Mouse (Mus musculus) forebrain, embryonic 14.5 days (tissue): ENCODE data around the gene Epor. TPM values are rescaled to one million over a fixed set of nuclear protein-coding genes. Genes with fewer than 3 reads are reported as not detected.

ENCODE experiments used
- ATAC-seq: fragments of 200-750 bp; cut with Nextera tagmentation; 2 replicates; pipeline ENCODE4 v1.8.0; 2017; ENCODE audit warnings: mild to moderate bottlenecking, moderate library complexity
- DNase-seq: peaks from one replicate; pipeline ENCODE4 v3.0.0-alpha.2; 2015; ENCODE audit warnings: low spot score
- H3K27ac ChIP-seq: fragments of 300-500 bp; sonication (generic); 2 replicates; pipeline ENCODE4 v1.5.1; 2014; ENCODE audit warnings: low read depth, mild to moderate bottlenecking, control low read depth, low read length, moderate library complexity
- H3K27me3 ChIP-seq: fragments of 300-500 bp; sonication (generic); replicated peaks from 2 replicates; pipeline ENCODE4 v1.6.1; 2014; ENCODE audit warnings: low read length, control low read depth, mixed read lengths; ENCODE audit not compliant: control insufficient read depth, insufficient read depth
- H3K36me3 ChIP-seq: fragments of 300-500 bp; sonication (generic); 2 replicates; pipeline ENCODE4 v1.6.1; 2014; ENCODE audit warnings: low read length, control low read depth; ENCODE audit not compliant: control insufficient read depth, insufficient read depth
- H3K4me1 ChIP-seq: fragments of 300-500 bp; sonication (generic); 2 replicates; pipeline ENCODE4 v1.6.1; 2014; ENCODE audit warnings: antibody characterized with exemption, low read length, control low read depth; ENCODE audit not compliant: control insufficient read depth, insufficient read depth
- H3K4me2 ChIP-seq: fragments of 300-500 bp; sonication (generic); 2 replicates; pipeline ENCODE4 v1.6.1; 2014; ENCODE audit warnings: mild to moderate bottlenecking, control low read depth, low read length
- H3K4me3 ChIP-seq: fragments of 300-500 bp; sonication (generic); 2 replicates; pipeline ENCODE4 v1.5.1; 2014; ENCODE audit warnings: low read depth, low read length, control low read depth
- H3K9ac ChIP-seq: fragments of 300-500 bp; sonication (generic); 2 replicates; pipeline ENCODE4 v1.6.1; 2014; ENCODE audit warnings: mild to moderate bottlenecking, low read length, control low read depth, moderate library complexity
- H3K9me3 ChIP-seq: fragments of 300-500 bp; sonication (generic); replicated peaks from 2 replicates; pipeline ENCODE4 v1.6.1; 2016; ENCODE audit warnings: low read length, control low read depth, mixed read lengths; ENCODE audit not compliant: control insufficient read depth
- WGBS: fragments of 180-500 bp; shearing (Covaris S2); extraction: QIAGEN DNeasy Blood & Tissue Kit; methylation state at CpG from one replicate; pipeline ENCODE4 v1.1.7; 2014; 5-methylcytosine and 5-hydroxymethylcytosine counted together
- polyA plus RNA-seq: library from polyadenylated mRNA; unstranded; fragments of >200 nt; fragmentation: Nextera tagmentation; extraction: Ambion mirVana; gene quantifications from 2 replicates; pipeline ENCODE4 v1.2.1, GENCODE M21; 2014

Gene Epor
- polyA plus RNA-seq, 1 experiment from 2014 or later = 1.3 TPM

DNA sequence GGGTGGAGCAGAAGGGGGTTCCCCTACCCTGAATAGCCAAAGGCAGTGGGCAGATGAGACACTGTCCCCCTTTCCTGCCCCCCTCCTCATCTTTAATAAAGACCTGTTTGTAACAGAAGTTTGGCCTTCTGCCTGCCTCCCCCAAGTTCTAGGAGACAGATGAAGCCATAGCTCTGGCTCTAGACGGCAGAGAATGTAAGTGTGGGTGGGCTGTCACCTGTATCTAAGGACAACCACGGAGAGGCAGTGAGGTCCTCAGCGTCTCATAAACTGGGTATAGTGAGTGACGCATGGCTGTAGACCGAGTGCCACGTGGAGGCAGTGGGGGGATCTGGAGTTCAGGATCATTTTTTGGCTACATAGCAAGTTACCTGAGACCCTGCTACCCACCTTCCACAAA lies 14.5 kb downstream of the Epor start:
- H3K27ac ChIP-seq = no peak overlapping the region
- no peaks in the 10 kb centered on the region for H3K9me3 ChIP-seq
- H3K4me3 ChIP-seq = no peak overlapping the region
- no peak for DNase-seq
- H3K4me2 ChIP-seq = no peak overlapping the region
- H3K4me1 ChIP-seq = 0 out of 2 replicates have a peak, but pooled peaks cover 2% of the 10 kb centered on the region
- no peak overlapping the region for H3K9ac ChIP-seq
- no peaks in the 10 kb centered on the region for H3K27me3 ChIP-seq
- ATAC-seq = no peak
- 71% methylated on average over 6 of the region's 6 CpGs for WGBS
- H3K36me3 ChIP-seq = peaks cover 10% of the 10 kb centered on the region; the same call in 1 of the 2 replicates

DNA sequence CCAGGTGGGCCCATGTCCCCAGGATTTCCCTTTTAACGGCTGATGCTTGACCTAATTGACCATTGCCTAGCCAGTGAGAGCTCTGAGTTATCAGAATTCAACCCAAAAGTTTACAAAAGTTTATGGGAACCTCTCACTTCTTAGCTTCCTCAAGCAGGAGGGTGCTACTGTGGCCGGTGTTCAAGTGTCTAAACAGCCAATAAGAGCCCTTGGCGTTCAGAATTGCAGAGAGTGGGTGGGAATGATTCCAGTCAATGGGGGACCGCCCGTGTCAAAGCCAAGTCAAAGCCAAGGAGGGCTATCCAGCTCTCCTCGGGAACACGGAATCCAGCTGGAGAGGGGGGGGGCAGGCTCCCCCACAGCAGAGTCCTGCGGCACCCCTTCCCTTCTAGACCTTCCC lies 15.2 kb downstream of the Epor start:
- Histone ChIP-seq H3K4me3 (no peak overlapping the region), H3K27ac (no peak overlapping the region), H3K4me1 (0 out of 2 replicates have a peak, but pooled peaks cover under 1% of the 10 kb centered on the region), H3K36me3 (peaks cover 10% of the 10 kb centered on the region; the same call in 1 of the 2 replicates), H3K27me3 (no peaks in the 10 kb centered on the region), H3K9ac (no peak overlapping the region), H3K4me2 (no peak overlapping the region), H3K9me3 (no peaks in the 10 kb centered on the region)
- no peak for DNase-seq
- WGBS = 54% methylated on average over 8 of the region's 8 CpGs
- no peak for ATAC-seq

DNA sequence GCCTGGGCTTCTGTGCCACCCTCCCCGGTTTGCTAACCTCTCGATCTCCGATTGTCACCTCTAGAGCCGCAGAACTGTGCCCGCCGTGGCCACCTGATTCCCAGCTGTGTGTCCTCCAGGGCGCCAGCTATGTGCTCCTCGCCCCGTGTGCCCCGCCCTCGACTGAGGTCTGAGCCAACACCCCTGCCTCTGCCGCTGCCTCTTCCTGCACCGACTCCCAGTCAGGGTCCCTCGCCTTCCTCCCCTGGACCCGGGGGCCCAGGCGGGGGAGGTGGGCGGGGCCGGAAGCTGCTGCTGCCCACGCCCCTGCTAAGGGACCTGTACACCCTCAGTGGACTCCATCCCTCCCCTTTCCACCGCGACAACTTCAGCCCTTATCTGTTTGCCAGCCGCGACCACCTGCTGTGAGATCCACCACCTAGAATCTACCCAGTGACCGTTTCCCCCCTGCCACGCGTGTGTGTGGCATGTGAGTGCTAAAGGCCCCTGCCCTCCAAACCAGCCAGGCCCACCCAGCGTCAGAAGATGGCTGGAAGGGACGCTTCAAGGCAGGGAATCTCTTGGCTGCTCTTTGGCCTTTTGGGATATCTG lies 15.7 kb downstream of the Epor start:
- no peaks in the 10 kb centered on the region for H3K4me1 ChIP-seq
- no peak overlapping the region for H3K27ac ChIP-seq
- no peaks in the 10 kb centered on the region for H3K9me3 ChIP-seq
- no peak overlapping the region for H3K9ac ChIP-seq
- no peak overlapping the region for H3K4me3 ChIP-seq
- DNase-seq (no peak), ATAC-seq (no peak)
- H3K27me3 ChIP-seq = no peaks in the 10 kb centered on the region
- 7% methylated on average over 27 of the region's 28 CpGs for WGBS
- peaks cover 10% of the 10 kb centered on the region; the same call in 1 of the 2 replicates for H3K36me3 ChIP-seq
- no peak overlapping the region for H3K4me2 ChIP-seq

DNA sequence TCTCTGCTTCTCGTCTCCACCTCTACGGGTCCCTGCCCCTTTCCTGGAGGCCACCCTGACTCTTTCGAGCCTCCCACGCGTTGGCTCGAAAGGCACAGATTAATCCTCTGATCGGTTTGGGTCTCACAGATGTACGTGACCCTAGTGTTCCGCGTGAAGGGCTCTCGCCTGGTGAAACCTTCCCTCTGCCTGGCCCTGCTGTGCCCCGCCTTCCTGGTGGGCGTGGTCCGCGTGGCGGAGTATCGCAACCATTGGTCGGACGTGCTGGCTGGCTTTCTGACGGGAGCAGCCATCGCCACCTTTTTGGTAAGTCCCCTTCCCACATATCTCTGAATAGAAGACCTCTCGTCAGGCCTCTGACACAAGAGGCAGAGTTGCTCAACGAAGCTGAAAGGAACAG lies 19.0 kb downstream of the Epor start:
- Histone ChIP-seq H3K27me3 (no peaks in the 10 kb centered on the region), H3K4me1 (no peaks in the 10 kb centered on the region), H3K27ac (no peak overlapping the region), H3K9ac (no peak overlapping the region), H3K4me2 (no peak overlapping the region), H3K4me3 (no peak overlapping the region), H3K9me3 (no peaks in the 10 kb centered on the region), H3K36me3 (peaks cover 32% of the 10 kb centered on the region)
- DNase-seq (no peak), ATAC-seq (no peak)
- WGBS = 25% methylated on average over 23 of the region's 23 CpGs

DNA sequence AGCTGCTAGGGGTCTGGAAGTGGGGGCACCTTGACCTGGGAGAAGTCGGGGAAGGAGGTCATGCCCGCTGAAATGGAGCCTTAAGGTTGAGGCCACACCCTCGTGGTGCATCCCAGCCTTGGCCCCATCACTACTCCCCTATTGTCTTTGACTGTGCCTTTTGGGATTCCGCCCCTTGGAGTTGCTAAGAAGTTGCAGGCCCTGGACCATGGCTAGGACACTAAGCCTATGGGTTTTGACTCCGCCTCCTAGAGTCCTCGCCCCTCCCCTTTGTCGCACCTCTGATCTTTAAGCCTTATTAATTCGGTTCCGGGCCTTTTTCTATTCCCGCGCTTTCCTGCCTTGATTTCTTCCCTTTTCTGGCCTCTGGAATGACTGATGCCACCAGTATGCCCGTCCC lies 19.7 kb downstream of the Epor start:
- H3K36me3 ChIP-seq = peaks cover 32% of the 10 kb centered on the region
- 60% methylated on average over 12 of the region's 12 CpGs for WGBS
- H3K4me1 ChIP-seq = no peaks in the 10 kb centered on the region
- H3K9me3 ChIP-seq = no peaks in the 10 kb centered on the region
- no peak for DNase-seq
- H3K27me3 ChIP-seq = no peaks in the 10 kb centered on the region
- no peak overlapping the region for H3K4me2 ChIP-seq
- H3K4me3 ChIP-seq = no peak overlapping the region
- ATAC-seq = 0 out of 2 replicates have a peak, but pooled peaks have one; percentile 6
- no peak overlapping the region for H3K9ac ChIP-seq
- H3K27ac ChIP-seq = no peak overlapping the region

DNA sequence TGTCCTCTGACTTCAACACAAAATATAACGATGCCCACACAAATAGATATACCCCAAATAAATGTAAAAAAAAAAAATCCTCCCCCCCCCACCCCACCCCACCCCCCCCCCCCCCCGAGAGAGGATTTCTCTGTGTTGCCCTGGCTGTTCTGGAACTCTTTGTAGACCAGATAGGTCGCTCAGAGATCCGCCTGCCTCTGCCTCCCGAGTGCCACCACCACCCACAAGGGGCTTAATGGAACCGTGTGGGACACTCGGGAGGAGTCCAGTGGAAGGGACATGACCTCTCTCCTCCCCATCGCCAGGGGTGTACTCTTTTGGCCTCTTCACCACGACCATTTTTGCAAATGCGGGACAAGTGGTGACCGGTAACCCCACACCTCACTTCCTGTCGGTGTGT lies 20.3 kb downstream of the Epor start:
- ATAC-seq (no peak), DNase-seq (no peak)
- Histone ChIP-seq H3K36me3 (peaks cover 32% of the 10 kb centered on the region), H3K4me2 (no peak overlapping the region), H3K27ac (no peak overlapping the region), H3K9ac (no peak overlapping the region), H3K9me3 (no peaks in the 10 kb centered on the region), H3K4me3 (no peak overlapping the region), H3K27me3 (no peaks in the 10 kb centered on the region), H3K4me1 (peaks cover 5% of the 10 kb centered on the region)
- WGBS = 85% methylated on average over 11 of the region's 12 CpGs

DNA sequence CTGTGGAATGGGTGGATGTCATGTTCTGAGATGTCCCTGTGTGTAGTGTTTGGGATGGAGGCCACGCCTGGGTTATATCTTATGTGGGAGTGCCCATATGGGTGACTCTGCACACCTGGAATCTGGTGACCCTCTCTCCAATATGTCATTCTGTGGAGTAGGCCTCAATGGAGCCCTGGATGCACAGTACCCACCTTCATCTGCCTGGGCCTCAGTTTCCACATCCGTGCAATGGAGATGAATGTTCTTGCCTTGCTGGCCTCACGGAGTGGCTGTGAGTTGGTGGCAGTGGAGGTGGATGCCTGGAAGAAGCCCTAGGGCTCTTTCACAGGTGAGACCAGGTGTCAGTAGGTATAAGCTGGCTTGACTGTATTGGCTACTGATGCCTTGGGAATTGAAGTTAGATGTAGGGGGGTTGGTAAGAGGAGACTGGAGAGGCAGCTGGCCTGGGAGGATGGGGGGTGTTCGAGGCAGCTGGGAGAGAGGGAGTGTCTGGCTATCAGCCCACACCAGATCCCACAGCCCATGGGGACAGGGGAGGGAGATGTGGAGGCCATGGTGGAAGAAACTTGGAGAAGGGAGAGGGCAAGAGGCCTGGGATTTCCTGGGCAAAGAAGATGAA lies 25.0 kb downstream of the Epor start:
- no peaks in the 10 kb centered on the region for H3K9me3 ChIP-seq
- peak overlapping the region; percentile 74 for H3K4me2 ChIP-seq
- no peaks in the 10 kb centered on the region; the same call in 1 of the 2 replicates for H3K27me3 ChIP-seq
- peaks cover 10% of the 10 kb centered on the region for H3K4me1 ChIP-seq
- H3K4me3 ChIP-seq = peak overlapping the region; percentile 71
- DNase-seq (no peak), ATAC-seq (no peak)
- peak overlapping the region; percentile 13; the same call in 1 of the 2 replicates for H3K9ac ChIP-seq
- WGBS = 83% methylated on average over 4 of the region's 4 CpGs
- H3K27ac ChIP-seq = no peak overlapping the region
- peaks cover 22% of the 10 kb centered on the region for H3K36me3 ChIP-seq

DNA sequence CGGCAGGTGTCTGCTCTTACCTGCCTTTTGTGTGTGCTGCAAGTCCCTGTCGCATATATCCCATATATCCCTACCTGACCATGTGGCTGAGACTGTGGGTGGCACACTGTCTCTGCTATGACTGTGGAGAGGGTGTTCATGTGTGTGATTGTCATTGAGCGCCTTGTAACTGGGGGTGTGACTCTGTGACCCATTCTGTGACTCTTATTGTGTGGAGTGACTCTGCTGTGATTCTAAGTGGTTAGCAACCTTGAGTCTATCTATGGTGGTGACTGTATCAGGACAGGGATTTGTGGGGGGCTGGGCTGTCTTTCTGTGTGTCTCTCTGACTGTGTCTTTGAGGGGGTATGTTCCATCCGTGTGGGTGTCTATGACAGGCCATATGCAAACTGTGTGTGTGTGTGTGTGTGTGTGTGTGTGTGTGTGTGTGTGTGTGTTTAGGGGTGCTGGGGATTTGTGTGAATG lies 25.6 kb downstream of the Epor start:
- no peaks in the 10 kb centered on the region; the same call in 1 of the 2 replicates for H3K27me3 ChIP-seq
- peak overlapping the region; percentile 74 for H3K4me2 ChIP-seq
- H3K36me3 ChIP-seq = peaks cover 22% of the 10 kb centered on the region
- no peak for ATAC-seq
- peak overlapping the region; percentile 39; the same call in 1 of the 2 replicates for H3K27ac ChIP-seq
- H3K4me1 ChIP-seq = peaks cover 10% of the 10 kb centered on the region
- no peak for DNase-seq
- WGBS = 69% methylated on average over 4 of the region's 4 CpGs
- peak overlapping the region; percentile 71 for H3K4me3 ChIP-seq
- no peaks in the 10 kb centered on the region for H3K9me3 ChIP-seq
- H3K9ac ChIP-seq = peak overlapping the region; percentile 87
